Mouse (Mus musculus) kidney, embryonic 14.5 days (tissue): ENCODE data around the gene Ugt1a5. TPM values are rescaled to one million over a fixed set of nuclear protein-coding genes. Genes with fewer than 3 reads are reported as not detected.
"Not testable (repeated sequence)": the region's sequence is repeated elsewhere in the genome, so short reads cannot be mapped to it uniquely, and the experiment has no call there.

Source experiments
- ATAC-seq: fragments of 200-750 bp; cut with Nextera tagmentation; 2 replicates; pipeline ENCODE4 v1.8.0; 2017; ENCODE audit warnings: moderate number of reproducible peaks, mild to moderate bottlenecking, moderate TSS enrichment, moderate library complexity; ENCODE audit not compliant: low FRiP score, low TSS enrichment
- H3K27ac ChIP-seq: fragments of 300-500 bp; sonication (generic); 2 replicates; pipeline ENCODE4 v1.5.1; 2014; ENCODE audit warnings: low read depth, mild to moderate bottlenecking, low read length, moderate library complexity, mixed read lengths
- H3K27me3 ChIP-seq: fragments of 300-500 bp; sonication (generic); 2 replicates; pipeline ENCODE4 v1.6.1; 2014; ENCODE audit warnings: mild to moderate bottlenecking, low read length; ENCODE audit not compliant: control insufficient read depth, insufficient read depth
- H3K36me3 ChIP-seq: fragments of 300-500 bp; sonication (generic); 2 replicates; pipeline ENCODE4 v1.6.1; 2014; ENCODE audit warnings: low read length, mixed read lengths; ENCODE audit not compliant: control insufficient read depth, insufficient read depth
- H3K4me1 ChIP-seq: fragments of 300-500 bp; sonication (generic); 2 replicates; pipeline ENCODE4 v1.6.1; 2014; ENCODE audit warnings: low read length, mixed read lengths; ENCODE audit not compliant: control insufficient read depth, insufficient read depth
- H3K4me2 ChIP-seq: fragments of 300-500 bp; sonication (generic); replicated peaks from 2 replicates; pipeline ENCODE4 v1.6.1; 2014; ENCODE audit warnings: low read depth, mild to moderate bottlenecking, low read length
- H3K4me3 ChIP-seq: fragments of 300-500 bp; sonication (generic); 2 replicates; pipeline ENCODE4 v1.5.1; 2014; ENCODE audit warnings: mild to moderate bottlenecking, low read length
- H3K9ac ChIP-seq: fragments of 300-500 bp; sonication (generic); 2 replicates; pipeline ENCODE4 v1.6.1; 2014; ENCODE audit warnings: low read depth, mild to moderate bottlenecking, low read length, moderate library complexity
- H3K9me3 ChIP-seq: fragments of 300-500 bp; sonication (generic); 2 replicates; pipeline ENCODE4 v1.6.1; 2016; ENCODE audit warnings: low read length; ENCODE audit not compliant: control insufficient read depth
- WGBS: fragments of 180-500 bp; shearing (Covaris S2); extraction: QIAGEN DNeasy Blood & Tissue Kit; methylation state at CpG from one replicate; pipeline ENCODE4 v1.1.7; 2014; 5-methylcytosine and 5-hydroxymethylcytosine counted together
- polyA plus RNA-seq: library from polyadenylated mRNA; unstranded; fragments of >200 nt; fragmentation: Nextera tagmentation; extraction: Ambion mirVana; gene quantifications from 2 replicates; pipeline ENCODE4 v1.2.1, GENCODE M21; 2014

Gene Ugt1a5
- polyA plus RNA-seq, result not detected in 2 replicates

DNA sequence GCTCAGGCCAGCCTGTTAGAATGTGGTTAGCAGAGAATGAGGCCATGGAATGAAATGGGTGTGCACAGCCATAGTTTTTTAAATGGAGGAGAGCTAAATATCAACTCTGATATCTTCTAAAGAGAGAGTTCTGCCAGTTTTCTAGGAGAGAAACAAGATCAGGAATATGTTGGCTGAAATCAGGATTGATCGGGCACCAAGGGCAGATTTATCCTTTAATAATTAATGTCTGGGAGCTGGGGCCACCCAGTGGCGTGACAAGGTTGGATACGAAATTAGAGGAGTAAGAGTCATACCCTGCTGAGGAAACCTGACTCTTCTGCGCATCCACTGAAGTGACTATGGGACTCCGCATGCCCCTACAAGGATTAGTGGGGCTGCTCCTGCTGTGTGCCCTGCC lies at the start of gene Ugt1a5:
Gene Ugt1a5 (plus strand): TSS at position 302 of the 400 bp plus-strand sequence.
- no peaks in the 10 kb centered on the region for H3K9me3 ChIP-seq
- 84% methylated on average over 5 of the region's 5 CpGs for WGBS
- H3K4me3 ChIP-seq, result no peak within 1 kb of the TSS
- H3K9ac ChIP-seq, result no peak within 1 kb of the TSS
- no peak within 1 kb of the TSS for H3K4me2 ChIP-seq
- no peaks in the 10 kb centered on the region for H3K4me1 ChIP-seq
- H3K27me3 ChIP-seq, result no peaks in the 10 kb centered on the region
- no peak within 1 kb of the TSS for H3K27ac ChIP-seq
- no peaks in the 10 kb centered on the region for H3K36me3 ChIP-seq
- no peak for ATAC-seq

DNA sequence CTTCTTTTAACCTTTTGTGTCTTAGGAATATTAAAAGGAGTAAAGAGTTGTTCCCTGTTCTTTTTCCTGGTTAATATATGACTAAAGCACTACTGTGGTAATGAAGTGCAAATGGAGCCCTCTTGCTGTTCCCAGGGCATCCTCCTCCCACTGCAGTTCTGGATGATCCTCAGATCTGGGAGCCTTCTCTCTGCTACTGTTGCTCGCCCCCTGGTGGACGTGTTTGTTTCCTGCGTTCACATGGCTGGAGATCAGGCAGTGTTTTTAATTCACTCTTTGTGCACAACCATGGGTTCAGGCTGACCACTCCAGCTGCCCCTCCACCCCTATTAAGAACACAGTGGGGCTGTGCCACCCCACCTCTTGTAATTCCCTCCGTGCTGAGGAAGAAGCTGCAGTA lies 45.3 kb upstream of the Ugt1a5 start:
- 10% methylated on average over 4 of the region's 4 CpGs for WGBS
- not testable (repeated sequence) for H3K4me1 ChIP-seq, H3K4me2 ChIP-seq, H3K9me3 ChIP-seq, H3K36me3 ChIP-seq, H3K27me3 ChIP-seq, H3K4me3 ChIP-seq, H3K27ac ChIP-seq, H3K9ac ChIP-seq
- peak; percentile 73; the same call in 1 of the 2 replicates for ATAC-seq

DNA sequence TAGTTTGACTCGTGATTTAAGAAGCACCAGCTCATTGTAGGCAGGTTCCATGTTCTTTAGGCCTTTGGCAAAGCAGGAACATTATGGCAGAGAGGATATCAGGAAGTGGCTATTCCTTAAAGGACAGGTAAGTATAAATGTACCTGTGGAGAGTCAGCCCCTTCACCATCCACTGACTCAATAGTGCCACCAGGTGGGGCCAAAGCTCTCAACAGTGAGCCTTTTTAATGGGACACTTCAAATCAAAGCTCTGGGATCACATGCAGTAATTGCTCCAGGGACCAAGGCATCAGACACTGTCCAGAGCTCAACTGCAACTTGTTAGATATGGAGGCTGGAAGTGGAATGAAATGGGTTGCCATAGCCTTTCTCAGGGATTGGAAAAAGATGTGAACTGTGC lies 44.3 kb upstream of the Ugt1a5 start:
- not testable (repeated sequence) for H3K27me3 ChIP-seq, H3K27ac ChIP-seq, H3K4me2 ChIP-seq, H3K36me3 ChIP-seq, H3K9me3 ChIP-seq, H3K4me3 ChIP-seq, ATAC-seq, H3K9ac ChIP-seq, H3K4me1 ChIP-seq
- no CpG with 5 or more reads among the region's 1 CpGs for WGBS

DNA sequence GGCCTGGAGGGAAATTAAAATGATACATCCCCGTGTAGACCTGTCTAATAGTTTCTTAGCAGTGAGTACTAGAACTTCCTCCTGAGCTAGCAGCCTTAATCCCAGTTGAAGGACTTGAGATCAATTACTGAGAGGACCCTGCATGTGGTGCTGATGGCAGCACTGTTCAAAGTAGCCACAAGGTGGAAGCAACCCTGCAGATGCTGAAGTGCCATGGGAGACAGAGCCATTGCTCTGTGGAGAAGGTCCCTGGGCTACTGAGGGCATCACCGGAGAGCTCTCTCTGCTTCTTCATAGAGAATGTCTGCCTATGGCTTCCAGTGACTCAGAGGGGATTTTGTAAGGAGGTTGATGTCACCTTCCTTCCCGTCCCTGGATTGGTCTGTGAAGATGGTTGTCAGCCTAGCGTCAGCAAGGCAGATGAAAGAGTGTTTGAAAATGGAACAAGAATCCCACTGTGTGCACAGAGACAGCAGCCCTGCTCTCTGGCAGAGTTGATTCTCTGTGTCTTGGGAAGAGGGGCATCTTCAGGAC lies 39.9 kb upstream of the Ugt1a5 start:
- not testable (repeated sequence) for H3K27ac ChIP-seq, H3K9ac ChIP-seq, H3K9me3 ChIP-seq, H3K4me1 ChIP-seq, H3K4me3 ChIP-seq, H3K36me3 ChIP-seq, H3K27me3 ChIP-seq, ATAC-seq, H3K4me2 ChIP-seq
- WGBS, result 76% methylated on average over 4 of the region's 4 CpGs

DNA sequence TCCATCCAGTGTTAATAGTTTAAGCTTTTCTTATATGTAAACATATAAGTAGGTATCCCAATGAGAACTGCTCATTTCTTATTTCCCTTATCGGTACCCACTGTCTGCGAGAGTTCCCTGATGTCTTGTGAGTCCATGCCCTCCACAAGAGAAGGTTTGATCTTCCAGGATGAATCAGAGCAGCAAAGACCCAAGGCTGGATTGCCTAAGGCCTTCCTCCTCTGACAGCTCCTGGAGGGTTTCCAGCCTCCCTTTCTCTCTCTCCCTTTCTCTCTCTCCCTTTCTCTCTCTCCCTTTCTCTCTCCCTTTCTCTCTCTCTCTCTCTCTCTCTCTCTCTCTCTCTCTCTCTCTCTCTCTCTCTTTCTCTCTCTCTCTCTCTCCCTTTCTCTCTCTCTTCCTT lies 36.7 kb upstream of the Ugt1a5 start:
- H3K9ac ChIP-seq, H3K4me2 ChIP-seq, H3K27me3 ChIP-seq, H3K27ac ChIP-seq, H3K9me3 ChIP-seq, H3K36me3 ChIP-seq, H3K4me3 ChIP-seq, H3K4me1 ChIP-seq, ATAC-seq: not testable (repeated sequence)
- 85% methylated on average over 2 of the region's 2 CpGs for WGBS

DNA sequence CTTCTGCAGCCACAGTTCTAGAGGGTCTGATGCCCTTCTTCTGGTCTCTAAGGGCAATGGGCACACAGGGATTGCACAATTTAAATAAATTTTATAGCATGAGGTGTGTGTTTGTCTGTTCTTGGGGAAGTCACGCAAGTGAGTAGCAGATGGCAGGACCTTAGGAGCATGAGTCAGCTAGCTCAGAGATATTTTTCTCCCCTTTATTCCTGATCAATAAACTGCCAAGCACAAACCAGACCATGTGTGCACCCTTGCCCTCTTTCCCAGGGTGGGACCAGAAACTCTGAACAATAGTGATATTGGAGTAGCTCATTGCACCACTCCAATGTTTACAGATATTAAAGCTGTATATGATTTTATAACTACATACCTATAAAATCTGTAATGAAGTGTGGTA lies 35.6 kb upstream of the Ugt1a5 start:
- not testable (repeated sequence) for H3K9me3 ChIP-seq, H3K4me3 ChIP-seq, H3K36me3 ChIP-seq, H3K27me3 ChIP-seq, ATAC-seq, H3K9ac ChIP-seq, H3K4me2 ChIP-seq, H3K4me1 ChIP-seq, H3K27ac ChIP-seq
- WGBS, result 100% methylated on average over 1 of the region's 1 CpGs

DNA sequence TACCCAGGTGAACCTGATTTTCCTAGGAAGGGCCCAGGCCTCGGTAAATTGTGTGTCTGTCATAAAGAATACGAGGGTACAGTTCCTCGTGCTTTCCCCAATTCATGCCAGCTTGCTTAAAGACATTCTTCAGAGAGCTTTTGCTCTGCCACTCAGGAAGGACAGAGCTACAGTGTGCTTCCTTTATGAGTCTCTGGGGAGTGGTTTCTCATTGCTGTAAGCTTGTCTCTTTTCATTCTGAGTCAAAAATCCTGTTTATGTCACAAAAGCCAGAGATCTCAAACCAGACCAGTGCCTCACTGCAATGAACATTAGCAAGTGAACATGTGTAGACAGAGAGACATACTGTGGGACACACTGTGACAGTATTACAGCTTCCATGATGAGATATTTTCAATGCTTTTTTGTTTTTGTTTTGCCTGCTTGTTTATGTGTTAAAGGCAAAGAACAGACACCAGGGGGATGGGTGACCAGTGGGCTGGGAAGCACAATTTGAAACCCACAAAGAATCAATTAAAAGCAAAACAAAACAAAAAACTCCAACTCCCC lies 31.8 kb upstream of the Ugt1a5 start:
- ATAC-seq, result no peak
- Histone ChIP-seq H3K27ac (0 out of 2 replicates have a peak overlapping the region, but pooled peaks have one; percentile 42), H3K4me2 (no peak overlapping the region), H3K36me3 (no peaks in the 10 kb centered on the region), H3K4me3 (no peak overlapping the region), H3K4me1 (peaks cover 8% of the 10 kb centered on the region; the same call in 1 of the 2 replicates), H3K9me3 (no peaks in the 10 kb centered on the region), H3K9ac (no peak overlapping the region), H3K27me3 (no peaks in the 10 kb centered on the region)
- WGBS, result 48% methylated on average over 3 of the region's 3 CpGs

DNA sequence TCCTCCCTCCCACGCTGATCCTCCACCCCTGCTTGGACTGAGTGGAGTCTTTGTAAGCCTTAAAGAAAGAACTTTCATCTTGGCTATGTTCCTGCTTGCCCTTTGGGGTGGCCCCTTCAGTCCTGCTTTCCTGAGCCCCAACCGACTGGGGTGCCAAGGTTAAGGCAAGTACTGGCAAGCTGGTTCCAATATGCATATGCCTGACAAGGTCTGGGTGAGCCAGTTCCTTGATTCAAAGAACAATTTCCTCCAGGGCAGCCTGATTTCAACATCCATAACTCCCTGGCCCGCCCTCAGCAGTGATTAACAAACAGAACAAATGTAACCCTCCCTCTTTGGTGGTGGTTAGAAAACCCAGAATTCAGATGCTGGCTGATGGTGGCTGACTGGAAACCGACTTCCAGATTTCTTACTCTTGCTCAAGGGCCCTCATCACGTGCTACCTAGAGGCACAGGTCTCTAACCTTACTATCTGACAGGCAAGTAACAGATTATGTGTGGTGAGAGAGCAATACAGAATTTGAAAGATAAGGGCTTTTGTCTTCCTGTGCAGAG lies 31.3 kb upstream of the Ugt1a5 start, which contains the start of gene Ugt1a6a:
Gene Ugt1a6a (plus strand): TSS at position 353 of the 555 bp plus-strand sequence.
- ATAC-seq, result not testable (repeated sequence)
- 0 out of 2 replicates have a peak within 1 kb of the TSS, but pooled peaks have one; percentile 42 for H3K27ac ChIP-seq

DNA sequence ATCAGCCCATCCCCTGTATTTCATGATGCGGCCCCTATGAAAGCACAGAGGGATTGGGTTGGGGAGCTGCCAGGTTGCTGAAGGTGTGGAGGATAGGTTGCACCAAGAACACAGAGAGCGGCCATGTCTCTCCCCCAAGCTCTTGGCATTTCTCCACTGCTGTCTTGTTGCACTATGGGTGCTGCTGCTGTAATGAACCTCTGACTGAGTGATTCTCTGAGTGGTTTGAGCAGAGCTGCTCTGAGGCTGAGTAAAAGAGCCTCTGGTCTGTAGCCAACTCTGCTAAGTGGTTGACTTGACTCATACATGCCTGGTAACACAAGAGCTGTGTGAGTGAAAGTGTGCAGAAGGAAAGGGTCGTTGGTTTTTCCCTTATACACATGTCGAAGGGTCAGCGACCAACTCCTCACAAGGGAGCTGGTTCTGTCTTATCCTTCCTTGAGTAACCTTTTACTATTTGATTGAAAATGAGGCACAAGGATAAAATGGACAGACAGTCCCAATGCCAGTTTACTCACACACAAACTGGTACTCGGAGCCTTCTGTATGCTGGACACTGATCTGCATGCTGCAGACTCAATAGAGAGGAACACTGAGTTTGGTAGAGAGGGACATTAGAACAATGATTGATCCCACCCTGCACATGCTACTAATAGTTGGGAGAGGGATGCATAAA lies 30.4 kb upstream of the Ugt1a5 start:
- not testable (repeated sequence) for H3K27me3 ChIP-seq, H3K4me2 ChIP-seq, H3K9me3 ChIP-seq, H3K36me3 ChIP-seq, H3K9ac ChIP-seq, H3K4me1 ChIP-seq, ATAC-seq, H3K4me3 ChIP-seq, H3K27ac ChIP-seq
- WGBS, result 85% methylated on average over 5 of the region's 6 CpGs

More for the DNA sequence above, 31.3 kb upstream of the Ugt1a5 start, which contains the start of gene Ugt1a6a:
- H3K9ac ChIP-seq, H3K36me3 ChIP-seq, H3K4me3 ChIP-seq, H3K4me2 ChIP-seq, H3K4me1 ChIP-seq, H3K27me3 ChIP-seq, H3K9me3 ChIP-seq: not testable (repeated sequence)
- 41% methylated on average over 4 of the region's 5 CpGs for WGBS
